ENCODE assay signal across 8 mouse cellular contexts in genomic region chr10:60304854-60305628, GRCm38 (mm10). TPM values are rescaled to one million over a fixed set of nuclear protein-coding genes. Genes with fewer than 3 reads are reported as not detected.
DNase-seq lines count a peak whose midpoint lies in the region; ATAC-seq lines count a peak whose summit lies in the region.

No protein-coding gene starts in this region.

- H3K27me3 ChIP-seq in limb, embryonic 12.5 days = no peaks in the 10 kb centered on the region
- H3K27me3 ChIP-seq in midbrain, embryonic 15.5 days (replicated peaks) = no peaks in the 10 kb centered on the region

- WGBS in limb, embryonic 12.5 days = 73% methylated on average over 15 of the region's 15 CpGs
- 67% methylated on average over 15 of the region's 15 CpGs for WGBS in midbrain, embryonic 15.5 days

- no peak overlapping the region for H3K9ac ChIP-seq in limb, embryonic 12.5 days (replicated peaks)
- no peak overlapping the region for H3K9ac ChIP-seq in midbrain, embryonic 15.5 days

- H3K4me1 ChIP-seq in limb, embryonic 12.5 days (replicated peaks) = no peaks in the 10 kb centered on the region
- no peaks in the 10 kb centered on the region for H3K4me1 ChIP-seq in midbrain, embryonic 15.5 days

- peaks cover 37% of the 10 kb centered on the region for H3K36me3 ChIP-seq in limb, embryonic 12.5 days
- H3K36me3 ChIP-seq in midbrain, embryonic 15.5 days (replicated peaks) = peaks cover 18% of the 10 kb centered on the region

- peak; percentile 72 for DNase-seq in urinary bladder, postnatal 14 days (ENCODE audit: low spot score)
- no peak for DNase-seq in urinary bladder, postnatal 10 days (ENCODE audit: low spot score)
- peak; percentile 73 for DNase-seq in gastrocnemius, postnatal 10 days
- DNase-seq in induced T-regulatory cell, adult 2 months (ENCODE audit: low read depth) = peak; percentile 90
- DNase-seq in spleen, adult 18-20 months = peak; percentile 42 to 75

- no peaks in the 10 kb centered on the region for H3K9me3 ChIP-seq in limb, embryonic 12.5 days
- H3K9me3 ChIP-seq in midbrain, embryonic 15.5 days = no peaks in the 10 kb centered on the region

- peak; percentile 93 for ATAC-seq in common myeloid progenitor, adult 5-6 weeks (replicated peaks; ENCODE audit: low read depth, poor library complexity, severe bottlenecking)
- ATAC-seq in limb, embryonic 12.5 days (ENCODE audit: insufficient number of reproducible peaks, insufficient read depth, low FRiP score, low TSS enrichment, low read depth) = peak; percentile 61
- ATAC-seq in midbrain, embryonic 15.5 days (replicated peaks) = peak; percentile 87

- no peak overlapping the region for H3K4me2 ChIP-seq in limb, embryonic 12.5 days
- no peak overlapping the region for H3K4me2 ChIP-seq in midbrain, embryonic 15.5 days

- H3K27ac ChIP-seq in limb, embryonic 12.5 days = no peak overlapping the region
- no peak overlapping the region for H3K27ac ChIP-seq in midbrain, embryonic 15.5 days

- H3K4me3 ChIP-seq in limb, embryonic 12.5 days (replicated peaks) = no peak overlapping the region
- no peak overlapping the region for H3K4me3 ChIP-seq in midbrain, embryonic 15.5 days

RNA-seq across cellular contexts. Expression of gene Psap, which starts 27.6 kb away (rescaled TPM):
- total RNA-seq in common myeloid progenitor, adult 5-6 weeks (2017) = 149 and 150 TPM in 2 replicates
- total RNA-seq in gastrocnemius, postnatal 10 days (2021) = 100 to 1,000 TPM; 405 to 444 TPM
- 65.4 and 66.5 TPM in 2 replicates for polyA plus RNA-seq in limb, embryonic 12.5 days (2016; fragmentation: Nextera tagmentation; extraction: Ambion mirVana)
- 169 and 192 TPM in 2 replicates for polyA plus RNA-seq in midbrain, embryonic 15.5 days (2015; fragmentation: Nextera tagmentation; extraction: Ambion mirVana)

RNA-seq across cellular contexts. Expression of gene Vsir, which starts 41.6 kb away (rescaled TPM):
- 15.4 and 18.5 TPM in 2 replicates for total RNA-seq in common myeloid progenitor, adult 5-6 weeks (2017)
- 10 to 100 TPM; 16.2 to 18.4 TPM for total RNA-seq in gastrocnemius, postnatal 10 days (2021)
- polyA plus RNA-seq in limb, embryonic 12.5 days (2016; fragmentation: Nextera tagmentation; extraction: Ambion mirVana) = 1.7 and 1.8 TPM in 2 replicates
- polyA plus RNA-seq in midbrain, embryonic 15.5 days (2015; fragmentation: Nextera tagmentation; extraction: Ambion mirVana) = 2.5 and 3.0 TPM in 2 replicates
